Mouse (Mus musculus) thymus, postnatal 36 days (tissue): ENCODE data around the gene Frmpd4.

Experiments used
- DNase-seq, 2 experiments: peaks; one replicate each; pipeline ENCODE4 v3.0.0; 2022; ENCODE audit warnings: mixed read lengths in 2 of 2

The Frmpd4 gene

GRCm38 (mm10) chrX:168123589-168123965 lies 453.5 kb downstream of the Frmpd4 start:
- DNase-seq = no peak

- no peak for DNase-seq
These were observed 454.0 kb downstream of the Frmpd4 start for GRCm38 (mm10) chrX:168122806-168123588.

- DNase-seq = no peak
These were observed 535.4 kb downstream of the Frmpd4 start for GRCm38 (mm10) chrX:168041589-168041988.

- DNase-seq = no peak
These were observed 556.4 kb downstream of the Frmpd4 start for GRCm38 (mm10) chrX:168020574-168021145.

GRCm38 (mm10) chrX:168017792-168018191 lies 559.2 kb downstream of the Frmpd4 start:
- DNase-seq = no peak

DNA sequence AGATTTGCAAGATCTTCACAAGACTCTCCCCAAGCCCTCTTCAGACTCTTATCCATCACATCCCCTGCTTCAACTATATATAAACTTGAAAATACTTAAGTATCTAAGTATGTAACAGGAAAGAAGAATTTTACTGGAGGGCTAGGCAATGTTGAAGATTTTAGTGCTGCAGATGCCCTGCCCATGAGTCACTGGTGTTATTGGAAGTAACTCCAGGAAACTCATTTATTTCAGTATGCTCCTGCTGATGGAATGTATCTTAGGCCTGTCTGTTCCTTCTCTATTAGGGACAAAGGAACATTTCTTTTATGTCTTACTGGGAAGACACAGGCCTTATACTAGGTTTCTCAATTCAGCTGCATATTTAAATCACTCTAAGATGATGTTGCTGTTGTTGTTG lies 592.2 kb downstream of the Frmpd4 start:
- DNase-seq = no peak

DNA sequence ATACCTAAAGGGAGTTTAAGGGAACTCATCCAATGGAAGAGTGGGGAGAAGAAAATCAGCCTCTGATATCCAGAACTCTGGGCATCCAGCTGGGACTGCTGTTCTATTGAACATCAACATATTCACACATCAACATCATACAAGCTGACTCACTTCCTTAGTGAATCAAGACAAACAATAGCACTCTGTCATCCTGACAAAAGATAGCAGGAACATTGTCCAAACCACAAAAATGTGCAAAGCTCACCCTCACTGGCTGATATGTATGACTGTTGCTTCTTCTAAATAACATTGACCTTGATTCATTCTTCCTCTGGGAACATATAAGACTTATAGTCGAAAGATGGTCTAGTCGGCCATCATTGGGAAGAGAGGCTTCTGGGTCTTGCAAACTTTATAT lies 625.8 kb downstream of the Frmpd4 start:
- DNase-seq = no peak

DNA sequence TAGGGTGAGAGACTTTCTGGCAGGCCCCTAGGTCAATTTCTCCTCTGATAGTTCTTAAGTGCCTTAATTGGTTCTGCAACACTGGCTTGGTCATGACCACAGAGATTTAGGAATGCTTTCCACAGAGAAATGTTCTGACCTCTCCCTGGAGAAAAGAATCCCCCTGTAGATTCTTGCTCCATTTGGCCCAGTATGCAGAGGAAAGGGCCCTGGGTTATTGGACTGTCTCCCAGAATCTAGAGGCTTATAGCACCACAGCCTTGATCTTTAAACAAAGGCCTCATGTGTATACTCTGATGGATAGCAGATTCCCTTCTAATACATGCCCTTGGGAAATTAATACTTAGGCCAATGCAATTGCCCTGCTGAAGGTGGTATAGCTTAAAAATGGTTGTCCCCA lies 667.5 kb downstream of the Frmpd4 start:
- no peak for DNase-seq

- no peak for DNase-seq
These were observed 676.0 kb downstream of the Frmpd4 start for GRCm38 (mm10) chrX:167901046-167901445.

GRCm38 (mm10) chrX:167854821-167855220 lies 722.2 kb downstream of the Frmpd4 start:
- no peak for DNase-seq

- no peak for DNase-seq
These were observed 744.5 kb downstream of the Frmpd4 start for GRCm38 (mm10) chrX:167832543-167832942.

DNA sequence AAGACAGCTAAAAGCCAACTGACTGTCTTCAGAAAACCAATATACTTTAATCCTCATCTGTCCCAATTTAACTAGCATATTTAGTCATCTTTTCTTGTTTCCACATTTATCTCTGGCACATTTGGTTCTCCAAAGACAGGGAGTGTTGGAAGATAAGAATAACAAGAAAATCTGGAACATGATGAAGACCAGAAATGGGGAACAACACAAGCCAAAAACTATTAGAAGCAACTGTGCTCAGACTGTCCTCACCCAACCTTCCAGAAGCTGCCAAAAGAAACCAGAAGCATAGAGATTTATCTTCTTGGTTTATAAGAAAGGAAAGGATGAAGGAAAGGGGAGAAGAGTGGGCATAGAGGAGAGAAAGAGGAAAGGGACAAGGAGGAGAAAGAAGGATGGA lies 748.6 kb downstream of the Frmpd4 start:
- no peak for DNase-seq

- peak; percentile 20 to 27 for DNase-seq
These were observed 759.7 kb downstream of the Frmpd4 start for GRCm38 (mm10) chrX:167817363-167817762.

DNA sequence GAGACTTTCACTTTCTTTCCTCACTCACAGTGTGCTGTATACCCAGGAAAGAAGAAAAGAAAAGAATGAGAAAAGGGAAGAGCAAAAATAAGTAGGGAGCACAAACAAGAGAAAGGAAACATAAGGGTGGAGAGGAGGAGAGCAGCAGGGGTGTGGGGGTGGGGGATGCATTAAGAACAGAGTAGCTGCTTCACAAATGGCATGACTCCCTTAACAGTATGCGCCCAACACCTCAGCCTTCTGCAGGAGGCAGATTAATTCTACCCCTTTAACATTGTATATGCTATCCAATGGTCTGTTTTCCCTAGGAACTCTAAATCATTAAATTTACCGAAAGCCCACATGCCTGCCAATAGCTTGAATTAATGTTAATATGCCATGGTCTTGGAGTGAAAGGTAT lies 766.9 kb downstream of the Frmpd4 start:
- DNase-seq = no peak

DNA sequence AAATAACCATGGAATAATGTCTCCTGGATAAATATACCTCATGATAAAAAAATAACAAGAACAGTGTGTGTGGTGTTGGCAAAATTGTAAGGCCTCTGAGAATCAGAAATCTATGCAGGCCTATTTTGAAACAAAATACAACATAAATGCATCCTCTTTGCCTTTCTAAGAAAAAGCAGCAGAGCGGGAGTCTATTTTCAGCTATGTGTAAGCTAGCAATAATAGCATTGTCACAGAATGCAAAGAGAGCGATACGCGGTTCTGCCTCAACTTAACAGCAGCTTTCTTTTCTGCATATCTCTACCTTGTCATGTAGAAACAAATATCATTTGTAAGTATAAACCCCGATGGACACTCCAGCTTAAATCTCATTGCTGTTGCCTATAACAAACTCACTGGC lies 768.5 kb downstream of the Frmpd4 start:
- no peak for DNase-seq

- no peak for DNase-seq
These were observed 788.3 kb downstream of the Frmpd4 start for GRCm38 (mm10) chrX:167788737-167789136.

- DNase-seq = no peak
These were observed 793.5 kb downstream of the Frmpd4 start for GRCm38 (mm10) chrX:167783526-167783925.

GRCm38 (mm10) chrX:167719564-167719981 lies 857.5 kb downstream of the Frmpd4 start:
- no peak for DNase-seq

GRCm38 (mm10) chrX:167719092-167719491 lies 857.9 kb downstream of the Frmpd4 start:
- no peak for DNase-seq

GRCm38 (mm10) chrX:167654806-167655495 lies 922.1 kb downstream of the Frmpd4 start:
- no peak for DNase-seq

GRCm38 (mm10) chrX:167654249-167654648 lies 922.8 kb downstream of the Frmpd4 start:
- DNase-seq = no peak

GRCm38 (mm10) chrX:167597639-167598217 lies 979.3 kb downstream of the Frmpd4 start:
- DNase-seq = no peak

DNA sequence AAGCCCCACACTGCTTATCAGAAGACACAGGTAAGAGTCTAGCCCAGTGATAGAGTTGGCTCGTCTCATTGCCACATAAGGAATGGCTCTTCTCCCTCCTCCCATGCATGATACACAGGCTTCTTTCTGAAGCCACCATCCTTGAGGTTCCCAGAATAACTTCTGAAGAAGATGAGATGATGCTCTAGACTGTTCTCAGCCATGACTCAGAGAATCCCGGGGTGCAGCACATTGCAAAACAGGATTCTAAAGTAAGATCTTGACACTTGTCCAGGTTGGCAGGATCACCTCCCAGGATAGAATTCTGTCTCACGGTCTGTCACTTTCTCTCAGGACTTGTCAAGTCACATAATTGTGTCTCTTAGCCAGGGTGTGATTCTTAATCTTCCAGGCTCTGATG lies 1024.2 kb downstream of the Frmpd4 start:
- no peak for DNase-seq

DNA sequence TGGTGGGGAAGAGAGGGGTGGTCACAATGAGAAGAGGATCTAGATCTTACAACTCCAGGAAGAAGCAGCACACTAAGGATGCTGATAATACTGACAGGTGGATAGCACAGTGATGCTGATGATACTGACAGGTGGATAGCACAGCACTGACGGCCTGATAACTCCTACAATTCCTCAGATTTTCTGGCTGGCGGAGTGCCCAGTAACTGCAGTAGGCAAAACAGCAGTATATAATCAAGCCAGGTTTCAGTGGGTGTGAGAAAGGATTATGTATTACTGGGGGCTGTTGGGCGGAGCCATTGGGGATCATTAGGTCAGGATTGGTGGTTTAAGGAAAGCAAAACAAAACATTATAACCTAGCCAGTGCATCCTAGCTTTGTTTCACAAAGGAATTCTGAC lies 1053.9 kb downstream of the Frmpd4 start:
- no peak for DNase-seq
